Mouse (Mus musculus) stomach, embryonic 15.5 days (tissue): ENCODE measurements around the gene Scrn3. TPM values are rescaled to one million over a fixed set of nuclear protein-coding genes. Genes with fewer than 3 reads are reported as not detected.

Source experiments
- ATAC-seq: fragments of 200-750 bp; cut with Nextera tagmentation; 2 replicates; pipeline ENCODE4 v1.8.0; 2017; ENCODE audit warnings: low read depth, moderate number of reproducible peaks, moderate TSS enrichment; ENCODE audit not compliant: insufficient read depth, low FRiP score
- H3K27ac ChIP-seq: fragments of 300-500 bp; sonication (generic); 2 replicates; pipeline ENCODE4 v1.5.1; 2015; ENCODE audit warnings: mild to moderate bottlenecking, inconsistent platforms
- H3K27me3 ChIP-seq: fragments of 300-500 bp; sonication (generic); replicated peaks from 2 replicates; pipeline ENCODE4 v1.6.1; 2015; ENCODE audit warnings: inconsistent platforms
- H3K36me3 ChIP-seq: fragments of 300-500 bp; sonication (generic); 2 replicates; pipeline ENCODE4 v1.6.1; 2015; ENCODE audit warnings: inconsistent platforms
- H3K4me1 ChIP-seq: fragments of 300-500 bp; sonication (generic); 2 replicates; pipeline ENCODE4 v1.6.1; 2015; ENCODE audit warnings: inconsistent platforms
- H3K4me2 ChIP-seq: fragments of 300-500 bp; sonication (generic); 2 replicates; pipeline ENCODE4 v1.6.1; 2015; ENCODE audit warnings: mild to moderate bottlenecking, inconsistent platforms
- H3K4me3 ChIP-seq: fragments of 300-500 bp; sonication (generic); replicated peaks from 2 replicates; pipeline ENCODE4 v1.5.1; 2015; ENCODE audit warnings: inconsistent platforms
- H3K9ac ChIP-seq: fragments of 300-500 bp; sonication (generic); 2 replicates; pipeline ENCODE4 v1.6.1; 2015; ENCODE audit warnings: inconsistent platforms
- H3K9me3 ChIP-seq: fragments of 300-500 bp; sonication (generic); 2 replicates; pipeline ENCODE4 v1.6.1; 2016; ENCODE audit warnings: inconsistent platforms
- WGBS: fragments of 180-500 bp; shearing (Covaris S2); methylation state at CpG from one replicate; pipeline ENCODE4 v1.1.7; 2015; 5-methylcytosine and 5-hydroxymethylcytosine counted together
- polyA plus RNA-seq: library from polyadenylated mRNA; unstranded; fragments of >200 nt; fragmentation: Nextera tagmentation; extraction: Ambion mirVana; gene quantifications from 2 replicates; pipeline ENCODE4 v1.2.1, GENCODE M21; 2015

Scrn3 gene
- 15.0 and 15.3 TPM in 2 replicates for polyA plus RNA-seq

GRCm38 (mm10) chr2:73312152-73313116 is at the start of gene Scrn3, which contains the start of gene Cir1:
Gene Scrn3, plus strand, starts transcription at chr2:73312601.
Gene Cir1, minus strand, starts transcription at chr2:73312701.
- H3K4me1 ChIP-seq = peaks cover 5% of the 10 kb centered on the region; the same call in 1 of the 2 replicates
- WGBS = under 1% methylated on average over 64 of the region's 64 CpGs
- H3K4me2 ChIP-seq = peak within 1 kb of the TSS; percentile 77
- H3K9ac ChIP-seq = peak within 1 kb of the TSS; percentile 64
- peak within 1 kb of the TSS; percentile 86 for H3K27ac ChIP-seq
- H3K36me3 ChIP-seq = peaks cover 11% of the 10 kb centered on the region
- peak within 1 kb of the TSS; percentile 75 for H3K4me3 ChIP-seq
- no peaks in the 10 kb centered on the region for H3K27me3 ChIP-seq
- no peaks in the 10 kb centered on the region for H3K9me3 ChIP-seq
- ATAC-seq = peak; percentile 94

DNA sequence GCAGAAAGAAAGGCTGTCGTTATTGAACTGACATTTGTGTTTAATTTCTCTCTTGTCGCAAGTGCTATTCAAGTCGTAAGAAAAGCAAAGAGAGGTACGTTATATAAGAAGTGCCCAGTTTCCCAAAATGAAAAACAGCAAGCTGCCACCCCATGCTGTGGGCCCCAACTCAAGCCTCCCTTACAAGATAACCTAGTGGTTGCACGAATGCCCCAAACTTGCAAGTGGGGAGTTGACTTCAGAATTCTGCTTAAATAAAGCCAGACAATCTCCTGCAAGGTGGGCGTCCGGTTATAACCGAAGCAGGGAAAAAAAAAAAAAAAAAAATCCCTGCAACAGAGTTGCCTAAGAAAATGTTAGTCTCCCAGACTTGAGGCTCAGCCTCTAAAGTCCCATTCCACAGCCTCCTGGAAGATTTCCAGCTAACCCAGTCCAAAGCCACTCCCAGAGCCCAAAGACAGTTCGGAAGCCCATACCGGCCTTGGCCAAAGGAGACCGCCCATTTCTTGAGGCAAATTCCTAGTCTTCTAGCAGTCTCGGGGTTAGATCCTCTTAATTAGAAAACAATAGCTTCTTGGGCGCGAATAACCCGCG is 49.1 kb upstream of the Scrn3 start:
- no peak for ATAC-seq
- no peak overlapping the region for H3K27ac ChIP-seq
- no peaks in the 10 kb centered on the region for H3K9me3 ChIP-seq
- H3K4me1 ChIP-seq = peaks cover 16% of the 10 kb centered on the region
- peak overlapping the region; percentile 22; the same call in 1 of the 2 replicates for H3K9ac ChIP-seq
- H3K4me3 ChIP-seq = peak overlapping the region; percentile 43
- peak overlapping the region; percentile 90 for H3K4me2 ChIP-seq
- H3K36me3 ChIP-seq = no peaks in the 10 kb centered on the region
- peaks cover 43% of the 10 kb centered on the region for H3K27me3 ChIP-seq
- WGBS = 8% methylated on average over 16 of the region's 16 CpGs

- Histone ChIP-seq H3K9ac (peak overlapping the region; percentile 22; the same call in 1 of the 2 replicates), H3K4me1 (peaks cover 16% of the 10 kb centered on the region), H3K4me2 (peak overlapping the region; percentile 90), H3K4me3 (peak overlapping the region; percentile 43), H3K36me3 (no peaks in the 10 kb centered on the region), H3K27me3 (peaks cover 47% of the 10 kb centered on the region), H3K27ac (no peak overlapping the region), H3K9me3 (no peaks in the 10 kb centered on the region)
- WGBS = 1% methylated on average over 38 of the region's 38 CpGs
- ATAC-seq = no peak; the same call in 1 of the 2 replicates
These were observed 48.4 kb upstream of the Scrn3 start for GRCm38 (mm10) chr2:73263794-73264610.

- Histone ChIP-seq H3K4me2 (peak overlapping the region; percentile 90), H3K36me3 (no peaks in the 10 kb centered on the region), H3K9ac (no peak overlapping the region), H3K27me3 (peaks cover 50% of the 10 kb centered on the region), H3K4me3 (peak overlapping the region; percentile 43; the same call in 1 of the 2 replicates), H3K27ac (no peak overlapping the region), H3K4me1 (peaks cover 16% of the 10 kb centered on the region), H3K9me3 (no peaks in the 10 kb centered on the region)
- 8% methylated on average over 11 of the region's 11 CpGs for WGBS
- no peak for ATAC-seq
These were observed 47.7 kb upstream of the Scrn3 start for GRCm38 (mm10) chr2:73264611-73265195.

DNA sequence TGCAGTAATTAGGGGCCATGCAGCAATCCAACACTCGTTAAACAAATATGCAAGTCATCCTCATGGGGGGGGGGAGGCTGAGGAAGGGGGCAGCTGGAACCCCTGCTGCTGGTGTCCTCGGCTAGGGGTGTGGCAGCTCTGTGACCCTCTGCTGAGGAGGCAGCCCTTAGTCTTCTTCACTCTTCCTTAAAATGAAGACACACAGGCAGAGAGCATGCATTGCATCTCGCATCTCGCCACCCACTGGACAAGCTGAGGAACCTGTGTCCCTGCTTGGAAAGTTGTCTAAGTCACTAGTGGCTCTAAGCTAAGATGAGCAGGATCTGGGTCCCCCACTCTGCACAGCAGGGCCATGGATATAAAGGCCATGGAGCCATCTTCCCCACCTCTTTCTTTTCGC is 46.4 kb upstream of the Scrn3 start:
- Histone ChIP-seq H3K36me3 (no peaks in the 10 kb centered on the region), H3K4me1 (peaks cover 16% of the 10 kb centered on the region), H3K27me3 (peaks cover 63% of the 10 kb centered on the region), H3K9ac (no peak overlapping the region), H3K9me3 (no peaks in the 10 kb centered on the region), H3K27ac (no peak overlapping the region), H3K4me3 (no peak overlapping the region), H3K4me2 (no peak overlapping the region)
- 6% methylated on average over 5 of the region's 5 CpGs for WGBS
- ATAC-seq = no peak

- H3K36me3 ChIP-seq = no peaks in the 10 kb centered on the region
- no peaks in the 10 kb centered on the region for H3K9me3 ChIP-seq
- peaks cover 69% of the 10 kb centered on the region for H3K27me3 ChIP-seq
- H3K4me1 ChIP-seq = peaks cover 16% of the 10 kb centered on the region
- H3K4me2 ChIP-seq = no peak overlapping the region
- H3K4me3 ChIP-seq = no peak overlapping the region
- H3K9ac ChIP-seq = no peak overlapping the region
- H3K27ac ChIP-seq = no peak overlapping the region
- WGBS = 43% methylated on average over 1 of the region's 1 CpGs
- no peak for ATAC-seq
These were observed 45.8 kb upstream of the Scrn3 start for GRCm38 (mm10) chr2:73266623-73267022.

DNA sequence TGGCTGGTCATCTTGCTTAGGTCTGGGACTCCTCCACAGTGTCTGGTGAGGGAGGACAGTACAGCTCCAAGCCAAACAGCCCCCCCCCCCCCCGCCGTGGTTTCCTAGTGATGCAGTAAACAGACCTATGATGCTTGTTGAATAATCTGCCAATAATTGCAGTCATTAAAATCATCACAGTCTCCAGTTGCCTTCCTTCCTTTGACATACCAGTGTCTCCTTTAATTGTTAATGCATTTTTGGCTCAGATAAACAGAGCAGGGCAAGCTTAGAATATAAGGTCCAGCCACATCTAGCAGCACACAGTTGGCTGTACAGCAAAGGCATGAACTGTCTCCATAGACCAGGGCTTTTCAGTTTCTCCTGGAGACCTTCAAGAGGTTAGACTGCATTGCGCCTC is 45.2 kb upstream of the Scrn3 start:
- 23% methylated on average over 3 of the region's 3 CpGs for WGBS
- H3K27ac ChIP-seq = no peak overlapping the region
- no peak overlapping the region for H3K9ac ChIP-seq
- H3K9me3 ChIP-seq = no peaks in the 10 kb centered on the region
- no peaks in the 10 kb centered on the region for H3K36me3 ChIP-seq
- no peak overlapping the region for H3K4me2 ChIP-seq
- no peak for ATAC-seq
- no peak overlapping the region for H3K4me3 ChIP-seq
- peaks cover 74% of the 10 kb centered on the region for H3K27me3 ChIP-seq
- peaks cover 21% of the 10 kb centered on the region for H3K4me1 ChIP-seq

DNA sequence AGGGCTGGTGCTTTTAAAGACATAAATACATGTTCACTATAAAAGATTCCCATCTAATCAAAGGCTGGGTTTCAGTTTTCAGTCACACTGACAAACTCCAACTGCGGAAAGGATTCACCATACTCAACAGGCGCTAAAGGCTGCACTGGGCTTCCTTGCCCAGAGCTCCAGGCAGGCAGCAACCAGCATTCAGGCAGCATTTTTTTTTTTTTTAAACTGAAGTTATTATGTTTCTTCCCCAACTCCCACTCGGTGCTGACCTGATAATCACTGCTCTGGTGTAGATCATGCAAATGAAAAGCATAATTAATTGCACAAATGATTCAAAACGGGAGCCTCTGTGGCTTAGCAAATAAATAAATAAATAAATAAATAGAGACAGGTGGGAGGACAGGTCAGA is 44.6 kb upstream of the Scrn3 start:
- 3% methylated on average over 4 of the region's 4 CpGs for WGBS
- Histone ChIP-seq H3K27ac (no peak overlapping the region), H3K4me2 (no peak overlapping the region), H3K36me3 (no peaks in the 10 kb centered on the region), H3K9me3 (no peaks in the 10 kb centered on the region), H3K4me3 (no peak overlapping the region), H3K4me1 (peaks cover 24% of the 10 kb centered on the region), H3K9ac (no peak overlapping the region), H3K27me3 (peaks cover 79% of the 10 kb centered on the region)
- no peak for ATAC-seq

DNA sequence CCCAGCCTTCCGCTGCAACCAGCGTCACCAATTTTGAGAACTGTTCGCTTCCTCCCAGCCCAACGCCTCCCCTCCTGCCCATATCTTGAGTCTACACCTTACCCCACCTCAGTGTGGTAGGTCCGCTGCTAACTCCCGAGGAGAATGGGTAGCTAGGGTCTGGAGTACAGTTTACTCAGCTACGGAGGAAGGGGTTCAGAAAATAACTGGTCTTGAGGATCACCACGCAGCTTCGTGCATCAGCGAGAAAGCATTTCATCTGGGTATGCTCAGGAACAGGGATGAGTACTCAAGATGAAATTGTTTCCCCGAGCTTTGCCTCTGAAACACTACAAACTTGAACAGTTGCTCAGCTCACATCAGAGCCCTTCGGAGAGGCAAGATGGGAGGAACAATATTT is 44.1 kb upstream of the Scrn3 start:
- Histone ChIP-seq H3K9me3 (no peaks in the 10 kb centered on the region), H3K36me3 (no peaks in the 10 kb centered on the region), H3K4me3 (no peak overlapping the region), H3K9ac (no peak overlapping the region), H3K4me2 (no peak overlapping the region), H3K4me1 (peaks cover 29% of the 10 kb centered on the region), H3K27me3 (peaks cover 84% of the 10 kb centered on the region), H3K27ac (no peak overlapping the region)
- 2% methylated on average over 12 of the region's 12 CpGs for WGBS
- ATAC-seq = no peak

DNA sequence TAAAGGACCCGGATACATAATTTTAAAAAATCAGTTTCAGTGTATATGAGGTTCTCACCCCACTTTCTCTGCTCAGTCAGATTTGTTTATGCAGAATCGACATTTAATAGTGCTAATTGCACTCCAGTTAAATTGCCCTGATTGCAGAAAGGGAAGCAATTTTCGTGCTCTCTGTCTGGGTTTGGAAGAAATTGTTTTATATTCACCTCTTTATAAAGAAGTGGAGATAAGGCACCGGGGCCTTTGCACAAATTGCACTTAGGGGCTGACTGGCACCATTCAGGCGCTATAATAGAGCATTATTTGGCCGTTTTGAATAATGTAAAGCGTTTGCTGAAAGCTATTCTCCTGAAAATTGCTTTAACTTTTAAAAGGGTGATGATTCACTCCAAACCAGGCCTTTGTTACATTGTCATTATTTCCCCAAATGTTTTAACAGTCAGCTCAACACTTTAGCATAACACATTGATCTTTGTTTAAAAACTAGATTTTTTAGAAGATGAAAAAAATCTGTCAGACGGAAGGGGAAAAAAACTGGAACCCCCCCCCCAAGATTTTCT is 43.5 kb upstream of the Scrn3 start:
- WGBS = 9% methylated on average over 8 of the region's 8 CpGs
- peaks cover 85% of the 10 kb centered on the region for H3K27me3 ChIP-seq

DNA sequence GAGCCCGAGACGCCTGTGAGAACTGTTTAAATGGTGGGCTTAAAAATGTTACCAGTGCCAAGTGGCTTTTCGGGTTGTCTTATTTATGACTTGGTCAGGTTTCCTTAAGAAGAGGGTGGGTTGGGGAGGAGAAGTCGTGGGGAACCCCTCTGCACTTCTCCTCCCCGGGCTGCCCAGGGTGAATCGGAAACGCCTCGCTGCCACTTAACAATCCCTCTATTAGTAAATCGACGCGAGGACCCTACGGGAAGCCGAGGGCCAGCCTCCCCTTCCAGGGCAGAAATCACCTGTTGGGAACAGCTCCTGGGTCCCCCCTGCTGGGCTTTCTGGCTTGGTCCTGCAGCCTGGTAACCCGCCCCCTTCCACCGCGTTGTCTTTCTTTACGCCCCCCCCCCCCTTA is 42.7 kb upstream of the Scrn3 start:
- 2% methylated on average over 17 of the region's 17 CpGs for WGBS
- ATAC-seq = no peak
- no peaks in the 10 kb centered on the region for H3K36me3 ChIP-seq
- no peak overlapping the region for H3K27ac ChIP-seq
- no peak overlapping the region for H3K4me2 ChIP-seq
- H3K4me1 ChIP-seq = peaks cover 29% of the 10 kb centered on the region
- H3K27me3 ChIP-seq = peaks cover 85% of the 10 kb centered on the region
- no peak overlapping the region for H3K4me3 ChIP-seq
- H3K9ac ChIP-seq = no peak overlapping the region
- H3K9me3 ChIP-seq = no peaks in the 10 kb centered on the region

More for the DNA sequence above, 43.5 kb upstream of the Scrn3 start:
- no peaks in the 10 kb centered on the region for H3K9me3 ChIP-seq
- H3K4me2 ChIP-seq = no peak overlapping the region
- no peak overlapping the region for H3K9ac ChIP-seq
- H3K36me3 ChIP-seq = no peaks in the 10 kb centered on the region
- no peak overlapping the region for H3K27ac ChIP-seq
- peaks cover 30% of the 10 kb centered on the region for H3K4me1 ChIP-seq
- no peak for ATAC-seq
- H3K4me3 ChIP-seq = no peak overlapping the region
